Mouse (Mus musculus) stomach, postnatal 0 days (tissue): ENCODE measurements around the gene Slc25a45. TPM values are rescaled to one million over a fixed set of nuclear protein-coding genes. Genes with fewer than 3 reads are reported as not detected.

ENCODE experiments used
- ATAC-seq: fragments of 200-750 bp; cut with Nextera tagmentation; 2 replicates; pipeline ENCODE4 v1.8.0; 2017; ENCODE audit not compliant: low FRiP score, low TSS enrichment
- DNase-seq: peaks from one replicate; pipeline ENCODE4 v3.0.0-alpha.2; 2016; ENCODE audit warnings: low spot score
- H3K27ac ChIP-seq: fragments of 300-500 bp; sonication (generic); replicated peaks from 2 replicates; pipeline ENCODE4 v1.5.1; 2014; ENCODE audit warnings: mild to moderate bottlenecking, control low read depth
- H3K27me3 ChIP-seq: fragments of 300-500 bp; sonication (generic); 2 replicates; pipeline ENCODE4 v1.6.1; 2014; ENCODE audit warnings: low read length; ENCODE audit not compliant: control insufficient read depth, insufficient read depth
- H3K36me3 ChIP-seq: fragments of 300-500 bp; sonication (generic); 2 replicates; pipeline ENCODE4 v1.6.1; 2014; ENCODE audit warnings: low read length, mixed read lengths; ENCODE audit not compliant: control insufficient read depth, insufficient read depth
- H3K4me1 ChIP-seq: fragments of 300-500 bp; sonication (generic); replicated peaks from 2 replicates; pipeline ENCODE4 v1.6.1; 2014; ENCODE audit warnings: antibody characterized with exemption; ENCODE audit not compliant: control insufficient read depth, insufficient read depth
- H3K4me2 ChIP-seq: fragments of 300-500 bp; sonication (generic); replicated peaks from 2 replicates; pipeline ENCODE4 v1.6.1; 2014; ENCODE audit warnings: low read depth, mild to moderate bottlenecking, control low read depth, moderate library complexity
- H3K4me3 ChIP-seq: fragments of 300-500 bp; sonication (generic); 2 replicates; pipeline ENCODE4 v1.5.1; 2014; ENCODE audit warnings: low read depth, low read length, control low read depth
- H3K9ac ChIP-seq: fragments of 300-500 bp; sonication (generic); 2 replicates; pipeline ENCODE4 v1.6.1; 2014; ENCODE audit warnings: mild to moderate bottlenecking, low read length, control low read depth, mixed read lengths
- H3K9me3 ChIP-seq: fragments of 300-500 bp; sonication (generic); 2 replicates; pipeline ENCODE4 v1.6.1; 2016; ENCODE audit warnings: low read length; ENCODE audit not compliant: control insufficient read depth
- CTCF ChIP-seq: IDR thresholded peaks from 2 replicates; pipeline ENCODE4 v1.5.1; 2016; ENCODE audit warnings: antibody characterized with exemption, low read depth, mild to moderate bottlenecking, moderate library complexity
- EP300 ChIP-seq: optimal IDR thresholded peaks from 2 replicates; pipeline ENCODE3; 2016; ENCODE audit warnings: antibody characterized with exemption
- WGBS: fragments of 180-500 bp; shearing (Covaris S2); extraction: QIAGEN DNeasy Blood & Tissue Kit; methylation state at CpG from one replicate; pipeline ENCODE4 v1.1.7; 2014; 5-methylcytosine and 5-hydroxymethylcytosine counted together
- polyA plus RNA-seq: library from polyadenylated mRNA; unstranded; fragments of >200 nt; fragmentation: Nextera tagmentation; extraction: Ambion mirVana; gene quantifications from 2 replicates; pipeline ENCODE4 v1.2.1, GENCODE M21; 2015

The Slc25a45 gene
- polyA plus RNA-seq, 1 experiment from 2014 or later, result 3.2 TPM

DNA sequence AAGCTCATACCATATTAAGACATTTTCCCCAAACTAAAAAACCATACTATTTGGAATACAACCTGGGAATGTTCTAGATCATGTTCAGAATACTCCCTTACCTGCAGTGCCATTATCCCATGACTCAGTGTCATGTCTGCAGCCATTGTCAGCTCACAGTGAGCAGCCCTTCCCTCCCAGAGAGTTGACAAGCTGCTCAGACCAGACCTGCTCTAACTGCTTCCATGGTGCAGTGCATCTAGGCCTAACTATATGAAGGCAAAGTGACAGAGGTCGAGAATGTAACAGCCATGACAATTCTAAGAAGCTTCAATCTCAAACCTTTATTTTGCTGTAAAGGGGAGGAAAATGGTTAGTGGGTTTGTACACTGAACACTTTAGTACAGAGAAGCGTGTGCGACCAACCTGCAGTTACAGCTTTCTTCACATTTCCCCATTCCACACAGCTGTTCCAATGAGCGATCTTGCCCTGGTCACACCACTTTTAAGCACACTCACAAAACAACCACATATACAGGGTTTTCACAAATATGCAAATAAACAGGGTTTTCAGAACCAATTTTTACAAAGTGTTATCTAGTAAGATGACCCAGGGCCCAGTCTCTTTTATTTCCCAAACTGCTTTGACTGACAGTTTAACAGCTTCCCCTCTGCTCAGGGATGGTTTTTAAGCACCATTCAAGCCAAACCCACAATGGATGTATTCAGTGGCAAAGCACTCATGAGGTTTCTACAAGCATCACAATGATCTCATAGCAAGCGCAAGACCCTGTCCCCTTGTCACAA lies 35.4 kb upstream of the Slc25a45 start:
- Histone ChIP-seq H3K27me3 (no peaks in the 10 kb centered on the region), H3K4me1 (no peaks in the 10 kb centered on the region; the same call in 1 of the 2 replicates), H3K4me2 (peak overlapping the region; percentile 79), H3K27ac (peak overlapping the region; percentile 100), H3K9ac (peak overlapping the region; percentile 90), H3K4me3 (peak overlapping the region; percentile 54), H3K9me3 (no peaks in the 10 kb centered on the region), H3K36me3 (no peaks in the 10 kb centered on the region)
- DNase-seq, result peak; percentile 63
- ATAC-seq, result no peak
- WGBS, result 53% methylated on average over 5 of the region's 5 CpGs
- TF ChIP-seq CTCF (no peak), EP300 (no peak)

DNA sequence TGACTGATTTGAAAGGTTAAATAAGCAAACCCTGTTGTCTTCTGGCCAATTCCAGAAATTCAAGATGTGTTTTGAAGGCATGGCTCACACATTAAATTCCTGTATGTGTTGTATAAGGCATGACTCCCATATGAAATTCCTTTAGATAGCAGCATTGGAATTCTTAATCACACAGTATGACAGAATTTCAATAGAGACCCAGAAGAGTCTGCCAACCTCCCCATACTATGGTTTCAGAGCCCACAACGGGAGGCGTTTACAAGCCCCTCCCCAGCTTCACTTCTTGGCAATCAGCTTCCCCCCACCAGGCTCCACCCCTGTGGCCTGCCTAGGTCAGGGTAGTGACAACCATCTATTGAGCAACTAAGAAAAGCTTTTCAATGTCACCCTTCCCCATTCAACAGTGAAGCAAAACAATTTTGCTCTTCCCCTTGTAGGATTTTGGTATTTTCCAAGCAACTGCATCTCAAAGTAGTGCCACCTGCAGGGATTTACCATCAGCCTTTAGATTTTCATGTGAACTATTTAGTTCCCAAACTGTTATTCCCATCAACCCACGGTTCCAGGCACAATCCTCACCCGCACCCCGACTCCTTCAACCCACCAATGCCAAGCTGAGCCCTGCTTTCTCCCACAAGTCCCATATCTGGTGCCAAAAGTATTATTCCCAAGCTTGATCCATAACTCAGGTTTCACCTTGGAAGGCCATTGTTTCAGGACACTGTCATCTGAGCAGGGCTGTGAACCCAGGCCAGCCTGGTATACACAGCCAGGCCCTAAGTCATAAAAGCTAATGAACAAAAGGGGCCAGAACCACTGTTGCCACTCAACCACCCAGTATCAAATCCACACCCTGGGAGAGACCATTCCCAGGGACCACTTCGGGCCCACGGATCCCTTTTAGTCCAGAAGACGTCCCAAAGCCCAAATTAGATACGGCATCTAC lies 34.5 kb upstream of the Slc25a45 start:
- TF ChIP-seq EP300 (no peak), CTCF (no peak)
- Histone ChIP-seq H3K4me2 (peak overlapping the region; percentile 79), H3K9me3 (no peaks in the 10 kb centered on the region), H3K4me3 (peak overlapping the region; percentile 54), H3K27me3 (no peaks in the 10 kb centered on the region), H3K9ac (peak overlapping the region; percentile 90), H3K36me3 (no peaks in the 10 kb centered on the region), H3K4me1 (peaks cover 8% of the 10 kb centered on the region), H3K27ac (peak overlapping the region; percentile 100)
- WGBS, result 62% methylated on average over 9 of the region's 9 CpGs
- DNase-seq (peak; percentile 67), ATAC-seq (no peak)

GRCm38 (mm10) chr19:5843781-5844691 lies 33.6 kb upstream of the Slc25a45 start:
- H3K9me3 ChIP-seq, result no peaks in the 10 kb centered on the region
- peaks cover 15% of the 10 kb centered on the region for H3K4me1 ChIP-seq
- peak; percentile 65 for DNase-seq
- peak overlapping the region; percentile 100 for H3K27ac ChIP-seq
- H3K36me3 ChIP-seq, result no peaks in the 10 kb centered on the region
- no peaks in the 10 kb centered on the region for H3K27me3 ChIP-seq
- ATAC-seq, result no peak
- H3K9ac ChIP-seq, result peak overlapping the region; percentile 90
- WGBS, result 54% methylated on average over 30 of the region's 30 CpGs
- peak overlapping the region; percentile 54 for H3K4me3 ChIP-seq
- TF ChIP-seq EP300 (no peak), CTCF (no peak)
- peak overlapping the region; percentile 79 for H3K4me2 ChIP-seq

DNA sequence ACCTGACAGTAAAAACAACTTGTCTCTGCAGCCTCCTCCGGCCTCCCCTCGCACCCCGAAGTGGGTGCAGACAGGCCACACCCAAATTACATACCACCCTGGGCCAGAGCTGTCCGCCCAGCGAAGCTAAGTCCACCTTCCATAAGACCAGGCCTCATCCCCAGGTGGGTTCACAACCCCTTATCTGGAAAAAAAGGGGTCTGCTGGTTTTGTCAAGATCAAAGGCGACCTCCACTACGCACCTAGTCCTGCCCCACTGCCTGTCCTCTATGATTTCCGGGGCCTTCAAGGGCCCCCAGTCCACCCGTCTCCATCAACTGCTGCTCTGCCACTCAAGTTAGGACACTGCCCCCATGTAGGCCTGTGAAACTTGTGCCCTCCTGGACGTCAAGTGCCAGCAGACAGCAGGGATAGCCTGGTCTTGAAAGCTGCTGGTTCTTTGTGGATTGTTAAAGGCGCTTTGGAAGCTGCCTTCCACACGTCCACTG lies 32.7 kb upstream of the Slc25a45 start:
- peak overlapping the region; percentile 90 for H3K9ac ChIP-seq
- ATAC-seq, result no peak
- no peak for TF ChIP-seq CTCF
- no peak for TF ChIP-seq EP300

More for the DNA sequence above, 32.7 kb upstream of the Slc25a45 start:
- no peaks in the 10 kb centered on the region for H3K36me3 ChIP-seq
- H3K27me3 ChIP-seq, result no peaks in the 10 kb centered on the region
- WGBS, result 51% methylated on average over 12 of the region's 12 CpGs
- H3K4me1 ChIP-seq, result peaks cover 21% of the 10 kb centered on the region
- H3K4me2 ChIP-seq, result peak overlapping the region; percentile 79
- no peak for DNase-seq
- H3K27ac ChIP-seq, result peak overlapping the region; percentile 100
- peak overlapping the region; percentile 54 for H3K4me3 ChIP-seq
- H3K9me3 ChIP-seq, result no peaks in the 10 kb centered on the region
